Mouse (Mus musculus): ENCODE measurements around the gene Asap3. TPM values are rescaled to one million over a fixed set of nuclear protein-coding genes. Genes with fewer than 3 reads are reported as not detected.

Gene Asap3
- polyA plus RNA-seq, 1 experiment, result 6.3 TPM

DNA sequence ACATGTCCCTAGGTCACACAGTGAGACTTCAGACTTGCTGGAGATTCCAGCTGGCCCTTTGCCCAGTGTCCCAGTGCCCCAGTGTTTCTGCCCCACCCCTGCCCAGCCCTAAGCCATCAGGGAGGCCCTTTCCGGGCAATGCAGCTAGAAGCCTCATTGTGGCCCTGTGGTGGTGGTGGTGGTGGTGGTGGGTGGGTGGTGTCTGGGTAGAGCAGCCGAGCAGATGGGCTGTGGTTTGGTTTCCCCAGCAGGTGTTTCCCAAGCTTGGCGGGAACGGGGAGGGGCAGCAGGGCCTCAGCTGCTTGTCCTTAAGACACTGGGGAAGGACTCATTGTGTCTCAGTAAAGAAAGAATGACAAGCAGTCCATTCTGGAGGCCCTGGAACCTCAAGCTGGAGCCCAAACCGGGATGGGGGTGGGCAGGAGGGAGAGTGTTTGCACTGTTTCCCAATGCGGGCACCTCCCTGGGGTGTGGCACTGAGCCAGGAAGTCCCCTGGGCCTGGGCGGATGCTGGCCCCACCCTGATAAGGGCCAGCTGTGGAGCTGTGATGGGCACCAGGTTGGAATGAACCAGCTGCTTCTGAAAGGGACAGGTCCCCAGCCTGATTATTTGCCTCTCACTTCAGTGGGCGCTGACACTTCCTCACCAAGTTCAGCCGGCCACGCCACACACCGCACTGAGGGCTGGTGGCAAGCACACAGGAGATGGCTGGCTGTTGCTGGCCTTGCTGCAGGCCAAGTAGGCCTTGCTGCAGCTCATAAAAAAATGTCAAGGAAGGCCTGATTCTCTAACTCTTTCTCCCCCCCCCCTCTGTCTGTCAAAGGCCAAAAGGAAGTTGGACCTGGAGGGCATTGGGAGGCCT lies 28.3 kb upstream of the Asap3 start:
- TF ChIP-seq CTCF (IDR thresholded peaks at IDR 0.05; ENCODE audit: borderline replicate concordance, insufficient read depth, low read depth, low read length) (no peak), POLR2A (IDR thresholded peaks at IDR 0.05; ENCODE audit: borderline replicate concordance, insufficient read depth, low read length) (no peak)
- Histone ChIP-seq H3K4me3 (replicated peaks; ENCODE audit: insufficient read depth, low read depth, low read length) (no peak overlapping the region), H3K27me3 (ENCODE audit: control insufficient read depth, insufficient read depth, low read length) (no peaks in the 10 kb centered on the region), H3K27ac (ENCODE audit: insufficient read depth, low read length) (no peak overlapping the region), H3K4me1 (ENCODE audit: control insufficient read depth, insufficient read depth, low read length) (0 out of 2 replicates have a peak, but pooled peaks cover 3% of the 10 kb centered on the region)
- 43% methylated on average over 11 of the region's 11 CpGs for WGBS
- DNase-seq, result no peak

GRCm38 (mm10) chr4:136178475-136178921 lies 27.7 kb upstream of the Asap3 start:
- Histone ChIP-seq H3K4me3 (replicated peaks; ENCODE audit: insufficient read depth, low read depth, low read length) (no peak overlapping the region), H3K4me1 (ENCODE audit: control insufficient read depth, insufficient read depth, low read length) (0 out of 2 replicates have a peak, but pooled peaks cover 3% of the 10 kb centered on the region), H3K27ac (ENCODE audit: insufficient read depth, low read length) (no peak overlapping the region), H3K27me3 (ENCODE audit: control insufficient read depth, insufficient read depth, low read length) (no peaks in the 10 kb centered on the region)
- no peak for DNase-seq
- no peak for TF ChIP-seq CTCF (IDR thresholded peaks at IDR 0.05; ENCODE audit: borderline replicate concordance, insufficient read depth, low read depth, low read length)
- TF ChIP-seq POLR2A (IDR thresholded peaks at IDR 0.05; ENCODE audit: borderline replicate concordance, insufficient read depth, low read length), result no peak
- whole genome bisulfite sequencing, result 71% methylated on average over 12 of the region's 12 CpGs

- no peak for TF ChIP-seq CTCF (IDR thresholded peaks at IDR 0.05; ENCODE audit: borderline replicate concordance, insufficient read depth, low read depth, low read length)
- no peak for TF ChIP-seq POLR2A (IDR thresholded peaks at IDR 0.05; ENCODE audit: borderline replicate concordance, insufficient read depth, low read length)
- H3K4me1 ChIP-seq (ENCODE audit: control insufficient read depth, insufficient read depth, low read length), result 0 out of 2 replicates have a peak, but pooled peaks cover 3% of the 10 kb centered on the region
- no peak for DNase-seq
- H3K27ac ChIP-seq (ENCODE audit: insufficient read depth, low read length), result no peak overlapping the region
- H3K4me3 ChIP-seq (replicated peaks; ENCODE audit: insufficient read depth, low read depth, low read length), result no peak overlapping the region
- no peaks in the 10 kb centered on the region for H3K27me3 ChIP-seq (ENCODE audit: control insufficient read depth, insufficient read depth, low read length)
- 92% methylated on average over 7 of the region's 7 CpGs for WGBS
Observed at GRCm38 (mm10) chr4:136179456-136179855, 26.7 kb upstream of the Asap3 start.

DNA sequence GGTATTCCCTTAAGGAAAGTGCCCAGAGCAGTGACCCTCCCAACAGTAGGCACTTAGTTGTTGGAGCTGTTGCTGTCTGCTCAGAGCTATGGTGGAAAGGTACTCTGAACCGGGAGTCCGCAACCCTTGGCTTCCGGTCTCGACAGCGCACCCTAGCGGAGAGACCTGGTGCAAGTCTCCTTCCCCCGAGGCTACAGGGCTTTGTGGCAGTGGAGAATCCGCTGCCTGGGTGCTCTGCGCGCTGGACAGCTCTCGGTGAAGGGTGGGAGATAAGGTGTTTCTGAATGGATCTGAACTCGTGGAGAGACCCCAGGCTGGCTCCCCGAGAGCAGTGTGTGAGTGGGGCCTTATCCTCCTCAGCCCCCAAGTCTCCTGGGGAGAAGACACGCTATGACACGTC lies 26.2 kb upstream of the Asap3 start:
- H3K4me3 ChIP-seq (replicated peaks; ENCODE audit: insufficient read depth, low read depth, low read length), result peak overlapping the region; percentile 16
- DNase-seq, result peak; percentile 55 to 66

GRCm38 (mm10) chr4:136180408-136181330 lies 25.5 kb upstream of the Asap3 start:
- Histone ChIP-seq H3K4me3 (replicated peaks; ENCODE audit: insufficient read depth, low read depth, low read length) (peak overlapping the region; percentile 40), H3K27ac (ENCODE audit: insufficient read depth, low read length) (no peak overlapping the region), H3K27me3 (ENCODE audit: control insufficient read depth, insufficient read depth, low read length) (no peaks in the 10 kb centered on the region), H3K4me1 (ENCODE audit: control insufficient read depth, insufficient read depth, low read length) (0 out of 2 replicates have a peak, but pooled peaks cover 3% of the 10 kb centered on the region)
- DNase-seq, result peak; percentile 67 to 81
- TF ChIP-seq POLR2A (IDR thresholded peaks at IDR 0.05; ENCODE audit: borderline replicate concordance, insufficient read depth, low read length) (no peak), CTCF (IDR thresholded peaks at IDR 0.05; ENCODE audit: borderline replicate concordance, insufficient read depth, low read depth, low read length) (no peak)
- WGBS, result 15% methylated on average over 23 of the region's 23 CpGs

More for the DNA sequence above, 26.2 kb upstream of the Asap3 start:
- Histone ChIP-seq H3K4me1 (ENCODE audit: control insufficient read depth, insufficient read depth, low read length) (0 out of 2 replicates have a peak, but pooled peaks cover 3% of the 10 kb centered on the region), H3K27ac (ENCODE audit: insufficient read depth, low read length) (no peak overlapping the region), H3K27me3 (ENCODE audit: control insufficient read depth, insufficient read depth, low read length) (no peaks in the 10 kb centered on the region)
- 8% methylated on average over 15 of the region's 15 CpGs for WGBS
- TF ChIP-seq CTCF (IDR thresholded peaks at IDR 0.05; ENCODE audit: borderline replicate concordance, insufficient read depth, low read depth, low read length) (peak; percentile 69), POLR2A (IDR thresholded peaks at IDR 0.05; ENCODE audit: borderline replicate concordance, insufficient read depth, low read length) (no peak)

GRCm38 (mm10) chr4:136181367-136181766 lies 24.8 kb upstream of the Asap3 start:
- Histone ChIP-seq H3K27me3 (ENCODE audit: control insufficient read depth, insufficient read depth, low read length) (no peaks in the 10 kb centered on the region), H3K27ac (ENCODE audit: insufficient read depth, low read length) (no peak overlapping the region), H3K4me1 (ENCODE audit: control insufficient read depth, insufficient read depth, low read length) (0 out of 2 replicates have a peak, but pooled peaks cover 3% of the 10 kb centered on the region), H3K4me3 (replicated peaks; ENCODE audit: insufficient read depth, low read depth, low read length) (peak overlapping the region; percentile 10)
- no peak for DNase-seq
- TF ChIP-seq POLR2A (IDR thresholded peaks at IDR 0.05; ENCODE audit: borderline replicate concordance, insufficient read depth, low read length) (no peak), CTCF (IDR thresholded peaks at IDR 0.05; ENCODE audit: borderline replicate concordance, insufficient read depth, low read depth, low read length) (no peak)
- WGBS, result 34% methylated on average over 12 of the region's 12 CpGs

DNA sequence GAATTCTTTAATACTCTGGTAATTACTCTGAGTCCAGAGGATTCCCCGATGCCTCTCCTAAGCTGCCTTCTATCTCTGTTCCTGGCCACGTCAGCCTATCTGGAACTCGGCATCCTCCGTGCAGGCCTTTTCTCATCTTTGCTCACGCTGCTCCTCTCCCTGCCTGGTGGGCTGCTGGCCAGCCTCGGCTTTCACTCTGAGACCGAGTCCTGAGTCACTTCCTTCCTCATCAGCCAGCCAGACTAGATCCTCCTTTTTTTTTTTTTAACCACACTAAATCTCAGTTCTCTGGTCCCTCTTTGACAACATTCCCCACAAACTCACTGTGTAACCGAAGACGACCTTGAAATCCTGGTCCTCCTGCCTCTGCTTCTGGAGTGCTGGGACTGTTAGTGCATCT lies 20.8 kb upstream of the Asap3 start:
- WGBS, result 61% methylated on average over 9 of the region's 9 CpGs
- H3K27me3 ChIP-seq (ENCODE audit: control insufficient read depth, insufficient read depth, low read length), result no peaks in the 10 kb centered on the region
- no peak for TF ChIP-seq POLR2A (IDR thresholded peaks at IDR 0.05; ENCODE audit: borderline replicate concordance, insufficient read depth, low read length)
- no peak for TF ChIP-seq CTCF (IDR thresholded peaks at IDR 0.05; ENCODE audit: borderline replicate concordance, insufficient read depth, low read depth, low read length)
- H3K4me3 ChIP-seq (replicated peaks; ENCODE audit: insufficient read depth, low read depth, low read length), result no peak overlapping the region
- DNase-seq, result no peak
- no peak overlapping the region for H3K27ac ChIP-seq (ENCODE audit: insufficient read depth, low read length)
- 0 out of 2 replicates have a peak, but pooled peaks cover 3% of the 10 kb centered on the region for H3K4me1 ChIP-seq (ENCODE audit: control insufficient read depth, insufficient read depth, low read length)
